9 mouse cellular contexts compared by ENCODE assay signal in the genomic region with DNA sequence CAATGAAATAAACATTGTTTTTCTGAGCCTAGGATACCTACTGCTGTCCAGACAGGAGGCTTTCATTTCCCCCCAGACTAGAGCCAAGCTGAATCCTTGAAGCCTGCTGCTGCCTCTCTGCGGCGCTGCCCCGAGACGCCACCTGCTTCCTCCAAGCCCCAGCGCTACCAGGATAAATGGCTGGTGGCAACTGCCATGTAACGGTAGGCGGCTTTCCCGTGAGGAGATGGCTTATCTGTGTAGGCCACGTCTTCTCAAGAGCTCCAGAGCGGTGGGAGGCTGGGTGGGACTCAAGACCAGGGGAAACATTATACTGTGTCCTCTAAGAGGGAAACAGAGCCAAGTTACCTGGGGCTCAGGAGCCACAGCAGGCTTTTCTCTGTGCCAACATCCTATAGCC. TPM values are rescaled to one million over a fixed set of nuclear protein-coding genes. Genes with fewer than 3 reads are reported as not detected.
DNase-seq lines count a peak whose midpoint lies in the region; ATAC-seq and TF ChIP-seq lines count a peak whose summit lies in the region.
"Had no signal": no experiment of that assay in that cellular context is flagged by ENCODE, and none has a peak within 500 bp of the region (broad histone marks: within the 10 kb centered on the region; RNA-seq: fewer than 3 reads in every experiment).

No protein-coding gene starts in this region.

- no peak for TF ChIP-seq POLR2A in brain, embryonic 14.5 days (IDR thresholded peaks at IDR 0.05; ENCODE audit: borderline replicate concordance, extremely low read depth, insufficient read depth, insufficient read length, poor library complexity, severe bottlenecking)

- WGBS in lung, postnatal 0 days = 51% methylated on average over 10 of the region's 10 CpGs

- no peak for DNase-seq in lung, postnatal 0 days (ENCODE audit: low spot score)
- DNase-seq in lung, adult 18-20 months = no peak
- DNase-seq in MEL-GATA-1-ER (ENCODE audit: extremely low read depth, low read depth) (peak; percentile 56), liver (peak; percentile 91)
- peak; percentile 62 for DNase-seq in brain, embryonic 14.5 days (ENCODE audit: low read depth)
- no peak for DNase-seq in ovary, adult 18-20 months (ENCODE audit: low spot score)
- no peak for DNase-seq in right cerebral cortex, adult 2 months (ENCODE audit: low spot score in 2 of 2)
- DNase-seq: right cerebral cortex, postnatal 14 days had no signal

- 0 out of 2 replicates have a peak, but pooled peaks have one; percentile 7 for TF ChIP-seq CTCF in lung, postnatal 0 days (IDR thresholded peaks at IDR 0.05)
- no peak for TF ChIP-seq CTCF in brain, embryonic 14.5 days (IDR thresholded peaks at IDR 0.05; ENCODE audit: borderline replicate concordance, extremely low read depth, insufficient read depth, insufficient read length)

- peaks cover 13% of the 10 kb centered on the region; the same call in 1 of the 2 replicates for H3K4me1 ChIP-seq in lung, postnatal 0 days (ENCODE audit: insufficient read depth, low read depth, low read length)

- no peaks in the 10 kb centered on the region for H3K27me3 ChIP-seq in lung, postnatal 0 days (replicated peaks; ENCODE audit: insufficient read depth, low read length)

- no peaks in the 10 kb centered on the region for H3K9me3 ChIP-seq in lung, postnatal 0 days (ENCODE audit: low read length)

- ATAC-seq in lung, postnatal 0 days = no peak

- H3K4me3 ChIP-seq in lung, postnatal 0 days (ENCODE audit: low read depth, low read length) = no peak overlapping the region

- no peak for TF ChIP-seq EP300 in lung, postnatal 0 days (IDR thresholded peaks at IDR 0.05)

- H3K4me2 ChIP-seq in lung, postnatal 0 days (replicated peaks; ENCODE audit: low read depth, low read length) = no peak overlapping the region

- H3K27ac ChIP-seq in lung, postnatal 0 days (ENCODE audit: low read length) = no peak overlapping the region
- H3K27ac ChIP-seq: kidney, postnatal 0 days had no signal

- no peak overlapping the region for H3K9ac ChIP-seq in lung, postnatal 0 days (replicated peaks; ENCODE audit: low read depth)

- 0 out of 2 replicates have a peak, but pooled peaks cover 6% of the 10 kb centered on the region for H3K36me3 ChIP-seq in lung, postnatal 0 days (ENCODE audit: insufficient read depth, low read length)

RNA-seq across cellular contexts. Expression of a gene that starts 9.2 kb away (rescaled TPM):
- 28.8 and 37.2 TPM in 2 replicates for polyA plus RNA-seq in lung, postnatal 0 days (2015; fragmentation: Nextera tagmentation; extraction: Ambion mirVana)
- 53.1 and 74.0 TPM in 2 replicates for polyA plus RNA-seq in brain, embryonic 14.5 days (2012; rRNA removed)

RNA-seq across cellular contexts. Expression of a gene that starts 35.4 kb away (rescaled TPM):
- 12.2 and 14.4 TPM in 2 replicates for polyA plus RNA-seq in lung, postnatal 0 days (2015; fragmentation: Nextera tagmentation; extraction: Ambion mirVana)
- polyA plus RNA-seq in brain, embryonic 14.5 days (2012; rRNA removed) = 13.4 and 13.6 TPM in 2 replicates

Comparison
In these comparisons a context has a peak if more than half of its experiments do, and no peak if none do; other contexts are left out.
1. DNase-seq: peak in MEL-GATA-1-ER (single experiment), brain, embryonic 14.5 days (single experiment) and liver (single experiment); none in lung, postnatal 0 days (single experiment), lung, adult 18-20 months (0 of 2), ovary, adult 18-20 months (single experiment) and right cerebral cortex, adult 2 months (0 of 2).